Mouse (Mus musculus) spleen, postnatal 10 days (tissue): ENCODE measurements at regions not wholly inside any gene's neighbourhood (a gene's known extent, or its start where the extent isn't known, plus 50 kb on each side); places are given as distances from the start of the nearest gene placed in this dataset.

Experiments
- DNase-seq, 2 experiments: peaks; one replicate each; pipeline ENCODE4 v3.0.0; 2021 to 2022; ENCODE audit warnings: low spot score in 2 of 2

DNA sequence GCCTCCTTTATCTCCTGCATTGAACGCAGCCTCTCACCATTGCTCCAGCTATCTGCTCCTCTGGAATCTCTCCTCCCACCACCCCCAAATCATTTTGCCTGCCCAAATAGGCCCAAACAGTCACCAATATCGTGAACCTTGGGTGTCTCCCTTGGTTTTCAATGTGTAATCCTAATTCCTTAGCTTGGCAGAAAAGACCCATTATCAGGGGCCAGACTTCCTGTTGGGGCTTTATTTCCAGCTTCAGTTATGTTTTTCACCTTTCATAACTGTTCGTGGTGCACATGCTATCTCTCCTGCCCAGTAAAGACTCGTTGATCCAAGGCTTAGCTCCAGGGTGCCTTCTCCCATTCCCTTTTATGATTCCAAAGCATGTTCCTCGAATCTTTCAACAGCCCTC lies 142.4 kb upstream of the Eya4 start:
- DNase-seq, result no peak

GRCm38 (mm10) chr10:23488996-23489395 lies 138.4 kb upstream of the Eya4 start:
- no peak for DNase-seq

GRCm38 (mm10) chr10:23480474-23480873 lies 129.9 kb upstream of the Eya4 start:
- DNase-seq, result no peak

- no peak for DNase-seq
These were observed 128.3 kb upstream of the Eya4 start for GRCm38 (mm10) chr10:23478902-23479301.

DNA sequence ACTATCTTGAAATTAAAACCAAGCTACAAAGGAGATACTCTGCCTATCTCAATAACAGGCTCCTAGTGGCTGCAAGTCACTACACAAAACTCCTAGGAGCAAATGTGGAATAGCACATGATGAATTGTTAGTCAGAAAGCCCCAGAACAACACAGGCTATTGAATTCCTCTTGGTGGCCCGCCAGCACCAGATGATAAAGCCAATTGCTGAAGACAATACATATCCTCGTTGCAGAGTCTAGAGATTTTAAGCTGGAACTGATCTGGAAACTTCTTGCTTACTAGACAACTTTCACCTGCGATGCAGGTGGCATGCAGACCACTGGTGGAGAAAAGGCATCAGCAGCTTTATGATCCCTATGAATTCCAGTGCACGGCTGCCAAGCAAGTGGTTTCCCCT lies 126.5 kb upstream of the Eya4 start:
- no peak for DNase-seq

DNA sequence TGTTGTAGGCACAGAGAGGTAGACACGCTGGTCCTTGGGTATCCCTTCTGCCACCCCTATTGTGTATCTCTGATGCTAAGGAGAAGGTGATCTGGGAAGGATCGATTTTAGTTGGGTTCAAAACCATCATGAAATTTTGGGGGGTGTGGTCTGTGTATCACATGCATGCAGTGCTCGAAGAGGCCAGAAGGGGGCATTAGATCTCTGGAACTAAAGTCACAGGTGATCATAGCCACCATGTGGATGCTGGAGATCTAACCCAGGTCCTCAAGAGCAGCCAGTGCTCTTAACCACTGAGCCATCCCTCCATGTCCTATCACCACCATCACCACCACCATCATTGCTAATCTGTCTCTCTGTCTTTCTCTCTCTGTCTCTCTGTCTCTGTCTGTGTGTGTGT lies 100.4 kb upstream of the Eya4 start:
- DNase-seq, result peak in 1 of 2 experiments; percentile 20

DNA sequence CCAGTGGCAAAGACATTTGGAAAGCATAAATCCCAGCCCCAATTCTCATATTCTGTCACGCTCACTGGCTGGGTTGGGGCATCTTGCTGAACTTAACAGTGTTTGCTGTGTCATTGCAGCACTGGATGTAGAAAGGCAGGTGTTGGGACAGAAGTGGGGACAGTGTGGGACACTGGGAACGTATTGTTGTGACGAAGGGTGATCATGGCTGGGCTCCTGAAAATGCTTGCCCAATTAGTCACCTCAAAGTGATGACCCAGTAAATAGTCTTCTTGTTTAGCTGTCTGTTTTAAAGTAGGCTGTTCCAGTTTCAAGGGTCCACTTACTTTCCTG lies 100.0 kb upstream of the Eya4 start:
- DNase-seq, result no peak

GRCm38 (mm10) chr10:23449860-23450646 lies 99.5 kb upstream of the Eya4 start:
- DNase-seq, result no peak

DNA sequence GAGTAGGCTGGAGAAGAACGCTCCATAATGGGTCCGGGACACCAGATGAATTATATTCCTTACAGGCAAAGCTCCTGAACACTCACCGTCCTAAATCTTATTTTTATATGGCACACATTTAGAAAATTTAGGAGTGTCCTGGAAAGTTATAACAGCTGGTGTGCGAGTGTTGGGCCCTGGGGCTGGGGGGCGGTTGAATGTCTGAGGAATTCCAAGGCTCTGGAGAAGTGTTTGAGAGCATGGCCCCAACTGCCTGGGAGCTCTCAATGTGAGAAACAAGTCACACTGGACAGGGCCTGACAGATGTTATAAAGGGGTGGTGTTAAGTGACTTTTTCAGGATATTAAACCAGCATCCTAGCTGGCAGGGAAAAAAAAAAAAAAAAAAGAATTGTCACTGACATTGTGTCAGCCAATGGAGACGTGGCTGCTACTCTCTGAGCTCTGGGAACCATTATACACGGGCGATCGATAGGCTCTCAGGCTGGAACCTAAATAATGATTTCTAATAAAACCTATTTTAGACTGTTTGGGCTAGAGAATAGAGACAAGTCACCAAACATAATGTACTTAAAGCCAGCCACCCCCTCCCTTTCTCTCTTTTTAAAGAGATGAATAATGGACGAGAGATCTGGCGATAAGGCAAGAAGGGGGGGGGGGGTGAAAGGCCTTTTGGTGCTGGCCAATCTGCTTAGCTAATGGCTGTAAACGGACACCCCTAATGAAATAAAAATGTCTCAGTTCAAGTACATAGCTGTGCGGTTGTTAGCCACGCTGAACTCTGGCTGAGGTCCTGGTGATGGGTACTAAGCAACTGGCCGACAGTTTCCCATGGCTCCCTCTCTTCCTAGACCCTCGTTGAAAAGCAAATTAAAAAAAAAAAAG lies 98.6 kb upstream of the Eya4 start:
- DNase-seq, result no peak

DNA sequence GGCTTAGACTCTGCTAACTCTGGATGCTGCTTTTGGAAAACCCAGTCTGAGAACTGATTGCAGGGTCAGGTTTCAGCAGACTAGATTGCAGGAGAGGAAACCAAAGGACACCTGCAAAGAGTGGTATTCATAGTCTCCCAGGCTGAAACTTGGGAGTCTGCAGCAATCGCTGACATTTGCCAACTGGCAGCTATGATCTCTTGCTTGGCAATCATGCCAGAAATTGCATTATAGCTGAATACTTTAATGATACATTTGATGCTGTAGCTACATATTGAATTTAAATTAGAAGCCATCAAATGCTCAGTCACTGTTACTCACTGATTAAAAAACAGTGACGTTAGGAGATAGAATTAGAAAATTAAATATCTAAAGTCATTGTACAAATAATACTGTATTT lies 79.8 kb upstream of the Eya4 start:
- no peak for DNase-seq

- no peak for DNase-seq
These were observed 63.4 kb upstream of the Eya4 start for GRCm38 (mm10) chr10:23413794-23414518.

GRCm38 (mm10) chr10:23403351-23403938 lies 52.9 kb upstream of the Eya4 start:
- DNase-seq, result no peak
